Mouse (Mus musculus) myocyte (in vitro differentiated cells): ENCODE results near the gene Ttc9b.

Source experiments
- E2F4 ChIP-seq: IDR thresholded peaks from one replicate; pipeline ENCODE4 v1.6.1; 2011; ENCODE audit warnings: mild to moderate bottlenecking, control low read depth, moderate library complexity; ENCODE audit not compliant: insufficient read depth
- MAX ChIP-seq: IDR thresholded peaks from one replicate; pipeline ENCODE4 v1.6.1; 2011; ENCODE audit warnings: low read depth, mild to moderate bottlenecking, control low read depth
- POLR2A ChIP-seq: IDR thresholded peaks from one replicate; pipeline ENCODE4 v1.6.1; 2011; ENCODE audit warnings: low read depth, mild to moderate bottlenecking, control low read depth, moderate library complexity; ENCODE audit not compliant: insufficient read length

DNA sequence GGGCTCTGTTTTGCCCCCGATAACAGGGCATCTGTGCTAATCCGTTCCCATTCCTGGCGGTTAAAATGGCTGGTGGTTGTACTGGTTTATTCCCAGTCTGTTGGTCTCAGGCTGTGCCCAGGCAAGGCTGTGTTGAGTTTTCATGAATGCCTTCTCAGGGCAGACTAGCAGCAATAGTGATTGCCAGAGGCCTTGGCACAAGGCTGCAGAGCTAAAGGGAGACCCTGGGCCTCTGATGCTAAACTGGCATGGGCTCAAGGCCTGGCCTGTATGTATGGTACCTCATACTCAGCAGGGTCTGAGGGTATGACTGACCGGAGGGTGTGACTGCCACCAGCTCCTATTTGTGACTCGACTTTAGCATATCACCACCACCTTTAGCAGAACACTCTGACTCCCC is 42.8 kb upstream of the Ttc9b start:
- TF ChIP-seq POLR2A: no peak
- no peak for TF ChIP-seq MAX
- TF ChIP-seq E2F4: no peak
